Mouse (Mus musculus): ENCODE results near the gene Cryz. TPM values are rescaled to one million over a fixed set of nuclear protein-coding genes. Genes with fewer than 3 reads are reported as not detected.
"Not testable (repeated sequence)": the region's sequence is repeated elsewhere in the genome, so short reads cannot be mapped to it uniquely, and the experiment has no call there.

The Cryz gene
- polyA plus RNA-seq, 1 experiment from 2014 or later: 15.0 TPM

DNA sequence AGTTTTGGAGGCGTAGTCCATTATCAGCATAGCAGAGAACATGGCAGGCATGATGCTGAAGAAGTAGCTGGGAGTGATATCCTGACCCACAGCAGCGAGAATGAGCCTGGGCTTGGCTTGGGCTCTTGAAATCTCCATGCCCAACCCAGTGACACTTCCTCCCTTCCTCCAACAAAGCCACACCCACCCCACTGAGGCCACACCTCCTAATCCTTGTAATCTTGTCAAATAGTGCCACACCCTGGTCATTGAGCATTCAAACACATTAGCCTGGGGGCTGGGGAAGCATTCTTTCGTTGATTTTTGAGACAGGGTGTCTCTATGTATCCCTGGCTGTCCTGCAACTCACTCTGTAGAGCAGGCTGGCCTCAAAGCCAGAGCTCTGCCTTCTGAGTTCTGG is 15.4 kb downstream of the Cryz start:
- WGBS: 89% methylated on average over 3 of the region's 3 CpGs
- no peak for ATAC-seq (ENCODE audit: insufficient number of reproducible peaks, low FRiP score, low TSS enrichment, low read depth)

DNA sequence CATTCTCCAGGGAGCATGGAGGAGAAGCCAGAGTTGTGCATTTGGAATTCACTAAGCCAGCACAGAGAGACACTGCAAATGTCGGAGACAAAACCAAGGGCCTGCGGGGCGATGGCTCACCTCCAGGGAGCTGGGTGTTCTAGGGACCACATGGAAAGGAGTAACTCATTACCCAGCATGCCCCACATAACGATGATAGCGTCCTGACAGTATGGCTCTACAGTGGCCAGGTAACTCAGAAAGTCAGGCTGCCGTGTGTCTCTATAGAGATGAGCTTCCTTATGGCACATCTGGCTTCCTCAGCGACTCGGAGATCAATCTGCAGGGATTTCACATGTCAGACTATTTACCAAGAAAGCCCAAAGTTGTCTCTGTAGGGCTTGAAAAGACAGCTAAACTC is 18.3 kb downstream of the Cryz start:
- Histone ChIP-seq H3K36me3 (peaks cover 6% of the 10 kb centered on the region; the same call in 1 of the 2 replicates), H3K4me1 (no peaks in the 10 kb centered on the region), H3K9me3 (replicated peaks) (no peaks in the 10 kb centered on the region), H3K9ac (no peak overlapping the region), H3K4me2 (replicated peaks) (no peak overlapping the region), H3K27ac (replicated peaks) (no peak overlapping the region), H3K4me3 (replicated peaks) (no peak overlapping the region), H3K27me3 (no peaks in the 10 kb centered on the region)
- 88% methylated on average over 8 of the region's 8 CpGs for WGBS
- no peak for ATAC-seq (ENCODE audit: insufficient number of reproducible peaks, low FRiP score, low TSS enrichment, low read depth)

More for the DNA sequence above, 15.4 kb downstream of the Cryz start:
- Histone ChIP-seq H3K36me3 (peaks cover 9% of the 10 kb centered on the region; the same call in 1 of the 2 replicates), H3K9ac (no peak overlapping the region), H3K4me3 (replicated peaks) (no peak overlapping the region), H3K27ac (replicated peaks) (no peak overlapping the region), H3K4me2 (replicated peaks) (no peak overlapping the region), H3K9me3 (replicated peaks) (no peaks in the 10 kb centered on the region), H3K4me1 (no peaks in the 10 kb centered on the region), H3K27me3 (no peaks in the 10 kb centered on the region)

DNA sequence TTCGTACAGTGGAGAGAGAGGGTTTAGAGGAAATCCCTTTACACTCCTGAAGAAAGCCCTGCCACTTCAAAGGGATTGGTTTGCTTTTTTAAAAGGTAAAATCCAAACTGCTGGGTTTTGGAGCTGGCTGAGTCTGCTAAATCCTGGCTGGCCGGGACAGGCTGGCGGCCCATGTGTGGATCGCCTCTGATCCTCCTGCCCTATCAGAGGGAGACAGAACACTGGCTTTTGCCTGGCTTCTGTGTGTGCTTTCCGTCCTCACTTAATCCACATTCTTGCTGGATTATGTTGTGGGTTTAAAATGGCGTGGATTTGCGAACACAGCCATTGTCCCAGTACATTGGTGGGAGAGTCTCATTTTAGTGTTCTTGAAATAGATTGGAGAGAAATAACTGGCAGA is 18.8 kb downstream of the Cryz start:
- H3K4me2 ChIP-seq (replicated peaks): no peak overlapping the region
- H3K36me3 ChIP-seq: peaks cover 6% of the 10 kb centered on the region; the same call in 1 of the 2 replicates
- ATAC-seq (ENCODE audit: insufficient number of reproducible peaks, low FRiP score, low TSS enrichment, low read depth): no peak
- no peak overlapping the region for H3K9ac ChIP-seq
- no peaks in the 10 kb centered on the region for H3K4me1 ChIP-seq
- H3K27me3 ChIP-seq: no peaks in the 10 kb centered on the region
- WGBS: 80% methylated on average over 7 of the region's 7 CpGs
- H3K4me3 ChIP-seq (replicated peaks): no peak overlapping the region
- no peaks in the 10 kb centered on the region for H3K9me3 ChIP-seq (replicated peaks)
- no peak overlapping the region for H3K27ac ChIP-seq (replicated peaks)

DNA sequence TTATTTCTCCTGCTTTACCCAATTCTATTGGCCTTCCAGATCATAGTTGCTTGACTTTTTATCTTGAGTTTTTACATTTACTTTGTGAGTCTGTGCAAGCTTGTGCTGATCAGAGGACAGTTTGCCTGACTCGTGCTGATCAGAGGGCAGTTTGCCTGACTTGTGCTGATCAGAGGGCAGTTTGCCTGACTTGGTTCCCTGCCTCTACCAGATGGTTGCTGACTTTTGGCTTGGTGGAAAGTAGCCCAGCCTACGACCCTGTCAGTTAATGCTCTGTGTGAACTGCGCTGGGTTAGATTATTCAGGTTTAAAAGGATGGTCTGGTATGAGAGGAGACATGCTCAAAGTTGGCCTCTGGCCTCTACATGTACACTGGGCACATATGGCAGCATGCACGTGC is 19.6 kb downstream of the Cryz start:
- Histone ChIP-seq H3K4me1 (no peaks in the 10 kb centered on the region), H3K9me3 (replicated peaks) (no peaks in the 10 kb centered on the region), H3K27me3 (no peaks in the 10 kb centered on the region), H3K9ac (no peak overlapping the region), H3K36me3 (peaks cover 6% of the 10 kb centered on the region; the same call in 1 of the 2 replicates), H3K27ac (replicated peaks) (no peak overlapping the region), H3K4me2 (replicated peaks) (no peak overlapping the region), H3K4me3 (replicated peaks) (no peak overlapping the region)
- 85% methylated on average over 4 of the region's 4 CpGs for WGBS
- ATAC-seq (ENCODE audit: insufficient number of reproducible peaks, low FRiP score, low TSS enrichment, low read depth): no peak

DNA sequence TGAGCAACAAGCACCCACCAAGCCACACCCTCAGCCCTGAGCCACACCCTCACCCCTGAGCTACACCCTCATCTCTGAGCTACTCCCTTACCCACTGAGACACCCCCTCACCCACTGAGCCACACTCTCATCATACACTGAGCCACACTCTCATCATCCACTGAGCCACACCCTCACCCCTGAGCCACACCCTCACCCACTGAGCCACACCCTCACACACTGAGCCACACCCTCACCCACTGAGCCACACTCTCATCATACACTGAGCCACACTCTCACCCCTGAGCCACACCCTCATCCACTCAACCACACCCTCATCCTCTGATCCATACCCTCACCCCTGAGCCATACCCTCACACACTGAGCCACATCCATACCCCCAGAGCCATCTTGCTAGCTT is 31.8 kb downstream of the Cryz start:
- Histone ChIP-seq H3K9ac (no peak overlapping the region), H3K4me3 (replicated peaks) (no peak overlapping the region), H3K4me2 (replicated peaks) (no peak overlapping the region), H3K9me3 (replicated peaks) (no peaks in the 10 kb centered on the region), H3K36me3 (no peaks in the 10 kb centered on the region), H3K27me3 (no peaks in the 10 kb centered on the region), H3K4me1 (no peaks in the 10 kb centered on the region), H3K27ac (replicated peaks) (no peak overlapping the region)
- ATAC-seq (ENCODE audit: insufficient number of reproducible peaks, low FRiP score, low TSS enrichment, low read depth): no peak

DNA sequence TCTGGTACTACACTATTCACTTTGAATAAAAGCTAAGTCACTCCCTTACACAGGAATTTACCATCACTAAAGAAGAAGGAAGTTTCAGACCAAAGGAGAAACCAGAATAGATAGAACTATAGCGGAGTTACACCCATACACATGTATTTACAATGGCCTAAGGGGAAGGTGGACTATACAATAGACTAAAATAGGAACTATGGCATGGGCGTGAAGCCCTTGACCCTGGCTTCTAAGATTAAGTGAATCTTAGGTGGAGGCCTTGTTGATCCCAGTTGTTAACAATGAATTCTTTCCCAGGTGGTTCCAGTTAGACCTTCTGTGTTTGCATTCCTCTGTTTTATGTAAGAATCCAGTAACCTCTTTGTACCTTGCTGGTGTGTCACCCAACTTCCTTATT is 34.8 kb downstream of the Cryz start:
- WGBS: 91% methylated on average over 2 of the region's 2 CpGs
- not testable (repeated sequence) for H3K27me3 ChIP-seq; H3K4me3 ChIP-seq (replicated peaks); H3K27ac ChIP-seq (replicated peaks); H3K4me1 ChIP-seq; ATAC-seq (ENCODE audit: insufficient number of reproducible peaks, low FRiP score, low TSS enrichment, low read depth); H3K36me3 ChIP-seq; H3K9me3 ChIP-seq (replicated peaks); H3K9ac ChIP-seq; H3K4me2 ChIP-seq (replicated peaks)

DNA sequence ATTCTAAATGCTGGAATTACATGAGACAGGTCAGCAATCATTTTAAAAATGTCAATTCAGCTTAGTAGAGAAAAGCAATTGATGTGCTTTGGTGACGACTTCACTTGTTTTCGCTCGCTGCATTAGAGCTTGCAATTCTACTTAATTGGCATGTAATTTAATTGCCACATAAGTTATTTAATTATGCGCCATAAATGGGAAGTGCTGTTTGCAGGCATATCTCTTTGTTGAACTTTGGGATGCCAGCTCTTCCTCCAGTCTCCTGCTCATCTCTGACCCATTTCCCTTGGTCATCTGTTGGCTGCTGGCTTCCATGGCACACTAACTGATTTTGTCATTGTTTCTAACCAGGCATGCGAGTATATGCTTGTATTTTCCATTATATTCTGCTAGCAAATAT is 36.6 kb downstream of the Cryz start:
- Histone ChIP-seq H3K4me3 (replicated peaks) (no peak overlapping the region), H3K27me3 (no peaks in the 10 kb centered on the region), H3K36me3 (no peaks in the 10 kb centered on the region), H3K4me1 (no peaks in the 10 kb centered on the region), H3K9me3 (replicated peaks) (no peaks in the 10 kb centered on the region), H3K27ac (replicated peaks) (no peak overlapping the region), H3K4me2 (replicated peaks) (no peak overlapping the region), H3K9ac (no peak overlapping the region)
- 75% methylated on average over 5 of the region's 5 CpGs for WGBS
- no peak for ATAC-seq (ENCODE audit: insufficient number of reproducible peaks, low FRiP score, low TSS enrichment, low read depth)

DNA sequence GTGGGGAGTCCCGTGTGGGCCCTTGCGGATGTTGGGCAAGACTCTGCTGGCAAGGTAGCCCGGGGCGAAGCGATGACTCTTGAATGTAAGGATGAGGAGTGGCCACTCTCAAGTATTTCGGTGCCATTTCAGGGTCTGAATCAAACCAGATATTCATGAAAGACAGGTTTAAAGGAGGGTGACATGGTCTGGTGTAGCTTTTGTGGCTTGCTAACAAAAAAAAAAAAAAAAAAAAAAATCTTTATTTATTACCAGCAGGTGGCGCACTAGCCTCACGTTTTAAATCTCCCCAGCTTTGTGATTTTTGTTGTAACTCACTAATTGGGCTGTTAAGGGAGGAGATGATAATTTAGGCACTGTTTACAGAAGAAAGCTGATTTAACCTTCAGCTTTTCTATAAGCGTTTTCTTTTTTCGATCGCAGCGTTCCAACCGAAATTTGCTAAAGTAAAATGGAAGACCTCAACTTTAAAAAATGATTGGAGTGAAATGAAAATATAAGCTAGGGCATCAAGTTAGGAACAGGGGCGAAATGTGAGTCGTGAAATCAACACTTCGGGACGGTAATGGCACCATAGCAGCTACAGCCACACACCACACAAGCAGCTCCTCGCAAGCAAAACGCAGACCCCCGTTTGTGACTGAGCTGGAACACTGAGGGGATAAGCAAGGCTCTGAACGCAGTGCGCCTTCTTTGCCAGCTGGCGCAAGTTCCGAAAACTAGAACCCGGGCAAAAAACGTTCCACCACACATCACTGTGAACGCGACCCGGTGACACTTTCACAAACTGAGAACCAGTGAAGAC is 50.3 kb downstream of the Cryz start:
- H3K4me3 ChIP-seq (replicated peaks): peak overlapping the region; percentile 30
- peaks cover 13% of the 10 kb centered on the region for H3K27me3 ChIP-seq
- peak overlapping the region; percentile 37 for H3K4me2 ChIP-seq (replicated peaks)
- H3K9ac ChIP-seq: no peak overlapping the region
- no peaks in the 10 kb centered on the region for H3K4me1 ChIP-seq
- no peaks in the 10 kb centered on the region for H3K36me3 ChIP-seq
- H3K9me3 ChIP-seq (replicated peaks): no peaks in the 10 kb centered on the region
- H3K27ac ChIP-seq (replicated peaks): no peak overlapping the region
- no peak for ATAC-seq (ENCODE audit: insufficient number of reproducible peaks, low FRiP score, low TSS enrichment, low read depth)
- 50% methylated on average over 29 of the region's 29 CpGs for WGBS

DNA sequence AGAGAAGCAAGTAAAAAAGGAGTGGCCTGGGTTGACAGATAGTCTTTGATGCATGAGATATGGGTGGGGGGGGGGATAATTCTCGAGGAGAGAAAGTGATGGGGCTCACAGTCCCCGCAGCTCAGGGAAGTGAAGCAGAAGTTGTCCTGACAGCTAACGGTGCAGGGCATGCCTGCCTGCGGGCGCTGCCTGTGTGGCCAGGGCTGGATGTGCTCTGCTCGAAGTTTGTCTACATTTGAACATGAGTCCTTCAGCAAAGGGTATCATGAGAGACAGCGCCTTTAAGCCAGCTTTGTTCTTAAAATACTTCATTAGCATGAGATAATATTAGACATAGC is 50.9 kb downstream of the Cryz start:
- peaks cover 19% of the 10 kb centered on the region for H3K27me3 ChIP-seq
- H3K4me2 ChIP-seq (replicated peaks): peak overlapping the region; percentile 37
- WGBS: 52% methylated on average over 7 of the region's 7 CpGs
- ATAC-seq (ENCODE audit: insufficient number of reproducible peaks, low FRiP score, low TSS enrichment, low read depth): no peak
- no peaks in the 10 kb centered on the region for H3K9me3 ChIP-seq (replicated peaks)
- no peak overlapping the region for H3K27ac ChIP-seq (replicated peaks)
- no peaks in the 10 kb centered on the region for H3K4me1 ChIP-seq
- H3K9ac ChIP-seq: no peak overlapping the region
- H3K36me3 ChIP-seq: no peaks in the 10 kb centered on the region
- H3K4me3 ChIP-seq (replicated peaks): peak overlapping the region; percentile 30

DNA sequence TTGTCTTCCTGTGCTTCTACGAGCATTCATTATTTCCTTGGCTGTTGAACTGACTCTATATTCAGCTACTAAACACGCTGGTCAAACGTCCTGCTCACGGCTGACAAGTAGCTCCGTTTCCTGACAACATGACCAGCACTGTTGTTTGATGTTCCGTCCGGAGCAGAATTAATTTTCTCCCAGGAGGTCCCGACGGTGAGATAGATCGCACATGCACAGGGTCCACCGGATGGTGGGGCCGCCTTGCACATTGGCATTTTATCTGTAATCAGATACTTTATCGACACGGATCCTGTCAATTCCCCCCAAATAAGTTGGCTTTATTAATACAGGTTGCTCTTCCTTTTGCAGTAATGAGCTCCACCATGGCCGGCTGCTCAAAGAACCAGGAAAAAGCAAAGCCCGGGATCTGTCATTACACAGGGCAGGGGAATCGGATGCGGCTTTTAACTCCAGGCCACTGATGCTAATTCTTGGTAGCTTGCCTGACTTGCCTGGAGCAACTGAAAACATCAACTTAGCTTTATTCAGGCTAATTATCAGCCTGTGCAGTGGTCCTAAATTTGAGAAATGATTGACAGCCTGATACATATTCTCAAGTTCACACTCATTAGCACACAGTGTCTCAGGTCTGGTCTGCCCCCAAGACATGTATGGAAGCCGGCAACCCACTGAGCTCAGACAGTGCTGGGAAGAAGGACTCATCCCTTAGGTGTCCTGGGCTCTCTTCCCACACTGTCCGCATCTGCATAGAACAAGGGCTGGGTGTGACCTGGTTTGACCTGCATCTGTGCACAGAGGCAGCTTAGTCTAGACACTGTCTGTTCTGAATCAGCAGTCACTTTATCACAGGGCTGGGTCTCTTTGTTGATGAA is 53.1 kb downstream of the Cryz start:
- no peak overlapping the region for H3K4me3 ChIP-seq (replicated peaks)
- no peak overlapping the region for H3K9ac ChIP-seq
- no peaks in the 10 kb centered on the region for H3K9me3 ChIP-seq (replicated peaks)
- 47% methylated on average over 20 of the region's 20 CpGs for WGBS
- no peaks in the 10 kb centered on the region for H3K36me3 ChIP-seq
- H3K27ac ChIP-seq (replicated peaks): no peak overlapping the region
- ATAC-seq (ENCODE audit: insufficient number of reproducible peaks, low FRiP score, low TSS enrichment, low read depth): no peak
- no peaks in the 10 kb centered on the region for H3K4me1 ChIP-seq
- H3K27me3 ChIP-seq: peaks cover 21% of the 10 kb centered on the region
- H3K4me2 ChIP-seq (replicated peaks): no peak overlapping the region

DNA sequence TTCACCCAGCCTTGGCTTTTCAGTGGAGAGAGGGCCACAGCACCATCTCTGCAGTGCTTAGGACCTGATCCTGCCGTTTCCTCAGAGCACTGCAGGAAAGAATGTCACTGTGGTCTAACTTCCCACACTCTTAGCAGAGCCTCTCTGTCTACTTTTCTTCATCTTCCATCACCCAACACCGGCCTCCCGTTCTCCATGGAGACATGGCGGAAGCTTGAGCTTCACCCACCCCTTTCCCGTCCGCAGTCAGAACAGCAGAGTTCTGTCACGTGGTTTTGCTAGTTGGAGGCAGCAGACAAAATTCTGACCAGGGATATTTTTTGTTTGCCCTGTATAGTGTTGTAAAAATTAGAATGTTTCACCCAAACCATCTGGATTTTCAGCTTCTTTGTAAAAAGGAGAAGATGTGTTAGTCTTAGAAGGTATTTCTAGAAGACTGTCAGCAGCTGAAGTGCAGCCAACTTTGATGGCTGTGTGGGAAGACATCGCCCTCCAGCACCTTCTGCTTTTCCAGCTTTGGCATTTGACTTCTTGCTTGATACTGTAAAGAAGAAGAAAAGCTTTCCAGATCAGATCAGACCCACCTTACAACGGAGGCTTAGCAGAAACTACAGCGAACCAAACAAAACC is 54.8 kb downstream of the Cryz start:
- 64% methylated on average over 10 of the region's 10 CpGs for WGBS
- no peak for ATAC-seq (ENCODE audit: insufficient number of reproducible peaks, low FRiP score, low TSS enrichment, low read depth)
- no peak overlapping the region for H3K4me2 ChIP-seq (replicated peaks)
- H3K36me3 ChIP-seq: no peaks in the 10 kb centered on the region
- peaks cover 21% of the 10 kb centered on the region for H3K27me3 ChIP-seq
- no peak overlapping the region for H3K4me3 ChIP-seq (replicated peaks)
- H3K9ac ChIP-seq: no peak overlapping the region
- H3K9me3 ChIP-seq (replicated peaks): no peaks in the 10 kb centered on the region
- no peak overlapping the region for H3K27ac ChIP-seq (replicated peaks)
- H3K4me1 ChIP-seq: no peaks in the 10 kb centered on the region
